Mouse (Mus musculus) MEL (cell line): ENCODE measurements at regions not wholly inside any gene's neighbourhood (a gene's known extent, or its start where the extent isn't known, plus 50 kb on each side); places are given as distances from the start of the nearest gene placed in this dataset.

ENCODE experiments used
- CTCF ChIP-seq, 3 experiments: IDR thresholded peaks in 2 of 3; conservative IDR thresholded peaks in 1 of 3; 2 replicates each; pipeline ENCODE4 v1.5.1; 2011 to 2012; ENCODE audit warnings: low read length in 3 of 3, low read depth in 2 of 3, mild to moderate bottlenecking in 2 of 3, improper control_type of control experiment in 1 of 3, inconsistent platforms in 1 of 3, mixed read lengths in 1 of 3, moderate library complexity in 1 of 3; ENCODE audit not compliant: control insufficient read depth in 1 of 3, insufficient read depth in 1 of 3, poor library complexity in 1 of 3, severe bottlenecking in 1 of 3
- HCFC1 ChIP-seq: IDR thresholded peaks from 2 replicates; pipeline ENCODE4 v1.6.1; 2012; ENCODE audit warnings: low read depth, mild to moderate bottlenecking, inconsistent platforms, low read length, improper control_type of control experiment, moderate library complexity
- POLR2A ChIP-seq, 2 experiments: IDR thresholded peaks; 2 replicates each; pipeline ENCODE4 v1.6.1; 2011 to 2012; ENCODE audit warnings: low read length in 2 of 2, mild to moderate bottlenecking in 2 of 2, control low read depth in 1 of 2, improper control_type of control experiment in 1 of 2, low read depth in 1 of 2, moderate library complexity in 1 of 2; ENCODE audit not compliant: control insufficient read depth in 1 of 2, insufficient read depth in 1 of 2, poor library complexity in 1 of 2
- POLR2AphosphoS5 ChIP-seq: IDR thresholded peaks from 2 replicates; pipeline ENCODE4 v1.6.1; 2012; ENCODE audit warnings: low read depth, borderline replicate concordance, mild to moderate bottlenecking, inconsistent platforms, low read length, moderate library complexity, mixed read lengths
- RAD21 ChIP-seq: IDR thresholded peaks from 2 replicates; pipeline ENCODE4 v1.6.1; 2011; ENCODE audit warnings: mild to moderate bottlenecking, low read depth, low read length, improper control_type of control experiment
- SIN3A ChIP-seq: IDR thresholded peaks from 2 replicates; pipeline ENCODE4 v1.6.1; 2012; ENCODE audit warnings: low read length, improper control_type of control experiment, inconsistent platforms
- TBP ChIP-seq: IDR thresholded peaks from 2 replicates; pipeline ENCODE4 v1.8.0; 2011; ENCODE audit warnings: low read depth, low read length, improper control_type of control experiment
- USF1 ChIP-seq: IDR thresholded peaks from 2 replicates; pipeline ENCODE4 v1.6.1; 2014; ENCODE audit warnings: low read depth, mild to moderate bottlenecking, inconsistent platforms, low read length, improper control_type of control experiment, moderate library complexity
- USF2 ChIP-seq, 2 experiments: IDR thresholded peaks; 2 replicates each; pipeline ENCODE4 v1.6.1; 2011 to 2012; ENCODE audit warnings: improper control_type of control experiment in 2 of 2, low read length in 2 of 2, borderline replicate concordance in 1 of 2, inconsistent platforms in 1 of 2, low read depth in 1 of 2, mild to moderate bottlenecking in 1 of 2; ENCODE audit not compliant: insufficient read depth in 1 of 2
- ZC3H11A ChIP-seq: IDR thresholded peaks from 2 replicates; pipeline ENCODE4 v1.6.1; 2012; ENCODE audit warnings: low read depth, mild to moderate bottlenecking, inconsistent platforms, low read length, improper control_type of control experiment

DNA sequence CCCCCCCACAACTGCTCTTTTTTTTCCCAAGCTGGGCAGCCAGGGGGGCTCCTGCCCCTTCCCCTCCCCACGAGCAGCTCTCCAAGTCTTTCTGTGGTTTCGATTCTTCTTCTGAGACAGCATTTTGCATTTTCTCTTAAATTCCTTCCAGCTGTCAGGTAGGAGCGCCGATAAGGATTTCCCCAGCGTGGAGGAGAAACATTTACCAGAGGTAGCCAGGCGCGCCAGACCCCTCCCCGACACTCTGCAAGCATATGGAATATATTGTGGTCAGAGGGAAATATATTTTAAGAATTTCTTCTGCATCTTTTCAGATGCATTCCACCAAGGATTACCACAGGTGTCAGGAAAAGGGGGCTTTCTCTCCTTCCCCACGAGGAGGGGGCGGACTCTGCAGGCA lies 111.9 kb downstream of the Tbx5 start:
- TF ChIP-seq POLR2AphosphoS5 = no peak
- TF ChIP-seq CTCF (IDR thresholded peaks at IDR 0.05 in 2 of 3, conservative IDR thresholded peaks at IDR 0.05 in 1 of 3; ENCODE audit: control insufficient read depth in 1 of 3, insufficient read depth in 1 of 3, low read depth in 2 of 3, low read length in 3 of 3, poor library complexity in 1 of 3, severe bottlenecking in 1 of 3) = no peak
- TF ChIP-seq POLR2A (IDR thresholded peaks at IDR 0.05; ENCODE audit: control insufficient read depth in 1 of 2, insufficient read depth in 1 of 2, low read depth in 1 of 2, low read length in 2 of 2, poor library complexity in 1 of 2) = no peak
- TF ChIP-seq TBP = no peak
- TF ChIP-seq RAD21 = no peak
- TF ChIP-seq USF2 (IDR thresholded peaks at IDR 0.05; ENCODE audit: borderline replicate concordance in 1 of 2, insufficient read depth in 1 of 2, low read depth in 1 of 2, low read length in 2 of 2) = no peak
- TF ChIP-seq HCFC1 = no peak
- TF ChIP-seq SIN3A = no peak
- TF ChIP-seq USF1 = no peak
- no peak for TF ChIP-seq ZC3H11A
